Mouse (Mus musculus) brown adipose tissue, adult 24 weeks (tissue): ENCODE results near the gene Traf6. TPM values are rescaled to one million over a fixed set of nuclear protein-coding genes. Genes with fewer than 3 reads are reported as not detected.
A peak's percentile ranks its signal among the peaks of the same experiment; 100 is the strongest.
"Not testable (repeated sequence)": the region's sequence is repeated elsewhere in the genome, so short reads cannot be mapped to it uniquely, and the experiment has no call there.

Experiments
- H3K27ac ChIP-seq: fragments of 200-500 bp; replicated peaks from 2 replicates; pipeline ENCODE4 v1.5.1; 2012; ENCODE audit warnings: low read depth, mild to moderate bottlenecking, low read length
- H3K4me1 ChIP-seq: fragments of 200-500 bp; 2 replicates; pipeline ENCODE4 v1.6.1; 2012; ENCODE audit warnings: low read length, mixed read lengths; ENCODE audit not compliant: control insufficient read depth, insufficient read depth, insufficient read length
- H3K4me3 ChIP-seq: fragments of 200-500 bp; 2 replicates; pipeline ENCODE4 v1.5.1; 2012; ENCODE audit warnings: low read depth, mild to moderate bottlenecking, low read length, moderate library complexity; ENCODE audit not compliant: insufficient read depth
- polyA plus RNA-seq: library from polyadenylated mRNA; stranded (reverse); fragments of >200 nt; gene quantifications from 2 replicates; pipeline ENCODE4 v1.2.4, GENCODE M21; 2012; ENCODE audit not compliant: missing spikeins, insufficient read depth, insufficient read length

Gene Traf6
- polyA plus RNA-seq, 1 experiment, result 7.1 TPM

DNA sequence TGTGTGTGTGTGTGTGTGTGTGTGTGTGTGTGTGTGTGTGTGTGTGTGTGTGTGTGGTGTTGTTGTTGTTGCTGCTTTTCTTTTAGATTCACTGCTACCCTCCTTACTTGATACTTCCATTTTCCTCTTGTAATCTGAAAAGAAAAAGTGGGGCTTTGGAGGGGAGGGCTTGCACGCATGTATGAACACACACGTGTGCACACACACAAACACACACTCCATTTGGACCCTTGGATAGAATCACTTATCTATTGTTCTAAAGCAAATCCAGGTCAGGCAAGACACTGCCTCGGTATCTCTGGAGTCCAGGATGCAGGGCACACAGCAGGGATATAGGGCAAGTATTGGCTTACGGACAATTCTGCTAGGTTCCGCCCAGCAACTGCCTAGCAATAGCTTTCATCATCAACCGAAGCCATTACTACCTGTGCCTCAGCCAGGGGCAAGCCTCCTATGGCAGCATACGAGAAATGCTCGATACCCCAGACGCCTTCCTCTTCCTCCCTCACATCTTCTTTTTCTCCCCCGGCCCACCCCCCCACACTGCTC, 45.2 kb downstream of the Traf6 start:
- Histone ChIP-seq H3K4me3 (no peak overlapping the region), H3K4me1 (no peaks in the 10 kb centered on the region), H3K27ac (no peak overlapping the region)

DNA sequence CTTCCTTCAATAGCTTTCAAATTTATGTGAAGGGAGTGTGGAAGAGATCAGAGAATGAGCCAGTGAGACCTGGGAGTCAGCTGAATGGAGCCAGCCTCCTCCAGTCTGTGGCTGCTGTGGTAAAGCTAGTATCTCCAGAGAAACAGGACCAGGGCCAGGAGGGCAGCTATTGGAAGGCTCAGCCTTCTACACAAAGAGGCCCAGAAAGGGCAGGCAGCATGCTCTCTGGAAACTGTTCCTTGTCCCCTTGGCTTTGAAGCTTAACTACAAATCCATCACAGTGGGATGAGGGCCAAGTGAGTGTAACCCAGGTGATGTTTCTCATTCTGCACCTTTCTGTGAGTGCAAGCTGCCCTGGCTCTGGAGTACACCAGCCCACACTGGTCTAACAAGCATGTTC, 49.6 kb downstream of the Traf6 start:
- Histone ChIP-seq H3K4me1 (no peaks in the 10 kb centered on the region; the same call in 1 of the 2 replicates), H3K27ac (no peak overlapping the region), H3K4me3 (no peak overlapping the region)

DNA sequence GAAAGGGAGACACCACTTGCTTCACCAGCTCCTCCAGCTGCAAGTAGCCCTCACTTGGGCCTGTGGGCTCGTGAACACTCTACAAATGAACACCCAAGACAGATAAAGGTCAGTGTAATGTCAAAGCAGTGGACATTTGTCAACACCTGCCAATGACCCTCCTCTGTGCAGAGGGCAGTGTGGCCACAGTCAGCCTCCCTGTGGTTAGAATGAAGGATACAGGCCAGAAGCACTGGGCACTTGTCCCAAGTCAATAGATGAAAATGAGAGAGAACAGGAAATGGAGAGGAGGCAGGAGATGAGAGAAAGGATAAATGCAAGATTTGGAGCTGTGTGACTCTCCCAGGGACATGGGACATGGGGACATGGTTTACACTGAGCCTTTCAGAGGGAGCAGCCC, 51.2 kb downstream of the Traf6 start:
- Histone ChIP-seq H3K27ac (no peak overlapping the region), H3K4me1 (peaks cover 7% of the 10 kb centered on the region), H3K4me3 (no peak overlapping the region)

DNA sequence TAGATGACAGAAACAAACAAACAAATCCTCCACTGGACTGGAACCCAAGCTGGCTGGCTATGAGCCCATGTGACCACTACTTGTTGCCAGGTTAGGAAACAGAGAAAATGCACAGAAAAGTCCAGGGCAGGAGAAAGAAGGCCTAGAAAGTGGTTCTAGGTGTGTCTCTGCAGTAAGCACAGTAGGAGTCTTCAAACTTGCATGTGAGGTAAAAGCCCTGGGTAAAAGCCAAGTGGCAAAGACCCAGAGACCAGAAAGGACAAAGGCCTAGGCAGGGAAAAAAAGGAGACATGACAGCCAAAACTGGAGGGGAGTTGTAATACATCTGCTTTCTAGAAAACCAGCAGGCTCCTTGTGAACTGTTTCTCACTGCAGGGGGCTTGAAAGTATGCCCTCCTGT, 52.7 kb downstream of the Traf6 start:
- H3K27ac ChIP-seq, result no peak overlapping the region

DNA sequence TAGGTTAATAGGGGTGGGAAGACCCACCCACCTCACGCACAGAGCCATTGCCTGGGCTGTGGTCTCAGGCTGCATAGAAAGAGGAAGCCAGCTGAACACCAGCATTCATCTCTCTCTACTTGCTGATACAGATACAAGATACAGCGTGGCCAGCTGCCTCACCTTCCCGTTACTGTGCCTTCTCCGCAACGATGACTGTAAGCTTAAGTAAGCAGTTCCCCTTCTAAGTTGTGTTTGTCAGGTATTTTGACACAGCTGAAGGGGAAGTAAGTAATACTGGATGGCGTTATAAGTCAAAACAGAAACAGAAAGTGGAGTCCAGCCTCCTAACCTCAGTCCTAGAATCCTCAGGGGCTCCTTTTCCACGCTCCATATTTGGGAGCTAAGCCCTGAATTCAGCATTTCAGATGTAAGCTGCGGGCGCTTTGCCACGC, 54.6 kb downstream of the Traf6 start:
- H3K27ac ChIP-seq, result no peak overlapping the region
- peaks cover 8% of the 10 kb centered on the region for H3K4me1 ChIP-seq

More for the DNA sequence above, 52.7 kb downstream of the Traf6 start:
- H3K4me1 ChIP-seq, result peaks cover 8% of the 10 kb centered on the region
- H3K4me3 ChIP-seq, result no peak overlapping the region

DNA sequence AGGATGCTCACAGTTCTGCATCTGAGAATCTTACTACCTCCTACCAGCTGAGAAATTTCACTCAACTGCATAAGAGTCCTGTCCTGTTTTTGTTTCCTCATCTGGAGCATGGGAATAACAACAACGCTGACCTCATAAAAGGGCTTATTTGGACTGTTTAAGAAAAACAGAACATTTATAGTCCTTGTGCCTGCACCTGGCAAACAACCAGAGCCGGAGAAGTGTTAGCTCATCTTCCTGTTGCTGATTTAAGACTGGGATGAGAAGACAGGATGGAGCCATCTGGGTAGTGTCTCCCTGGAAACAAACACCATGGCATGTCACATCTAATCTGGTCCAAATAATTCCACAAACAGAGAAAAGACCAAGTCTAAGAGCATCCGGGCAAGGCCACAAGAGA, 55.3 kb downstream of the Traf6 start:
- Histone ChIP-seq H3K27ac (peak overlapping the region; percentile 44; the same call in 1 of the 2 replicates), H3K4me3 (no peak overlapping the region), H3K4me1 (peaks cover 8% of the 10 kb centered on the region)

More for the DNA sequence above, 54.6 kb downstream of the Traf6 start:
- no peak overlapping the region for H3K4me3 ChIP-seq

DNA sequence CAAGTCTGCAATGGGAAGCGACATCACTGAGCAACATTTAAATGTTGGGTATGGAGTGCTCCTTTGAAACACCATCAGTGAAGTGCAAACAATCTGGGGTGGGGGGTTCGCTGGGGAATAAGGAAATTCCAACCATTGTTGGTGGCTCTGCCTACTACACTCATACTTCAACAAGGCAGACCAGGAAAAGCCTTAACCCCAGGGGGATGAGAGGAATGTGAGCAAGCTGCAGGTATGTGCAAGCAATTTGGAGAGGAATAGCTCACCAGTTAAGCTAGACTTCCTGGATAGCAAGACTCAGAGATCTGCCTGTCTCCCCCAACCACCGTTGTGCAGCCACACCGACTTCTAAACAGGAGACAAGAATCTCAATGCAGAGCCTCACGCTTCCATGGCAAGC, 61.7 kb downstream of the Traf6 start:
- no peak overlapping the region for H3K27ac ChIP-seq
- no peaks in the 10 kb centered on the region for H3K4me1 ChIP-seq
- H3K4me3 ChIP-seq, result no peak overlapping the region

DNA sequence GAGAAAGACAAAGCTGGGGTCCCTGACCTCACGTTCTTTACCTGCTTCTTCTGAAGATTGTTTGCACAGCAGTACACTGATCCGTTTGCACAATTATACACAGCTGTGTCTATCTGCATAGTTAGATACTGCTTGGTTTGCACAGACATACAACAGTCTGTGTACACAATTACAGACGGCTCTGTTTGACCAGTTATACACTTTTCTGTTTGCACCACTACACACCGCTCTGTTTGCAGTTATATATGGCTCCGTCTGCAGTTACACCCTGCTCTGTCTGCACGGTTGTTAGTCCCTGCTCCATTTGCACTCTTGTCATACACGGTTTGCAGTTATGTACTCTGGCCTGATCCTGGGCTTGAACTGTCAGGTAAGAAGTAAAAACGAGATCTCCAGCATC, 63.4 kb downstream of the Traf6 start:
- Histone ChIP-seq H3K4me1 (no peaks in the 10 kb centered on the region), H3K27ac (no peak overlapping the region), H3K4me3 (no peak overlapping the region)

DNA sequence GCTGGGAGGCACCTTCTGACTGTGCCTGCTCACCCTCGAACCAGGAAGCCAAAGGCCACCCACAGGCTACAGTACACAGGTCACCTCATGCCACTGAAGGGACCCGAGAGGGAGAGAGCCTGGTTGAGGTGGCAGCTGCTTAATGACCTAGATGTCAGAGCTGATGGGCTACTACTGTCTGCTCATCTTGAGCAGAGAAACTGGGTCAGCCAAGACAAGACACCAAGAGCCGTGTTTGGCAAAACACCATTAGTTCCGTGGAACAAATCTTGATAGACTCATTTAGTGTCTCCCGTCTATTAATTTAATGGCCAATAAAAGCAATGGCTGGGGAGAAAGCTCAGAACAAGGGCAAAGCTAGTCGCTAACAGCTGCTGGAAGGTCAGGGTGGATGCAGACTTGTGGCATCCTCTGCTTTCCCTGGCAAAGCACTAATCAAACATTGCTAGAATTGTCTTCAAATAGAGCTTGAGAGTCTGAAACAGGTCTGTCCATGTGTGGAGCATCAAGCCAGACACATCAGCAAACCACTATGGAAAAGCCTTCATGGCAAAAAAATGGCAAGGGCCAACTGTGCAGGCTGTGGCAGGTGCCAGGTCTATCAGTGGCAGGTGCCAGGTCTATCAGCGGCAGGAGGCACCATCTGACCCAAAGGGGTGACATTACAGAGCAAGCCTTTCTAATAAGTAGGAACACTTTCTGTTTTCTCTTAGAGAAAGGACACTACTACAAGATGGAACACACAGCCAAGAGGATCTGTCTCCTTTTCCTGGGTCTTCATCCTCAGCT, 64.0 kb downstream of the Traf6 start:
- Histone ChIP-seq H3K4me3 (no peak overlapping the region), H3K27ac (no peak overlapping the region), H3K4me1 (no peaks in the 10 kb centered on the region)

DNA sequence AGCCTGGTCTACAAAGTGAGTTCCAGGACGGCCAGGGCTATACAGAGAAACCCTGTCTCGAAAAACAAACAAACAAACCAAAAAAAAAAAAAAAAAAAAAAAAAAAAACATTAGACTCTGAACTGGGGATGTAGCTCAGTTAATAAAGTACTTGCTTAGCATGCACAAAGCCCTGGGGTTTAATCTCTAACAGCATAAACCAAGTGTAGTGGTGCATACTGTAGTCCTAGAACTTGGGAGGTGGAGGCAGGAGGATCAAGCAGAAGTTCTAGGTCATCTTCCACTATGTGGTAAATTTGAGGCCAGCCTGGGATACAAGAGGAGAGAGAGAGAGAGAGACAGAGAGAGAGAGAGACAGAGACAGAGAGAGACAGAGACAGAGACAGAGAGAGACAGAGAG, 67.4 kb downstream of the Traf6 start:
- H3K27ac ChIP-seq, result peak overlapping the region; percentile 26; the same call in 1 of the 2 replicates
- not testable (repeated sequence) for H3K4me3 ChIP-seq, H3K4me1 ChIP-seq

DNA sequence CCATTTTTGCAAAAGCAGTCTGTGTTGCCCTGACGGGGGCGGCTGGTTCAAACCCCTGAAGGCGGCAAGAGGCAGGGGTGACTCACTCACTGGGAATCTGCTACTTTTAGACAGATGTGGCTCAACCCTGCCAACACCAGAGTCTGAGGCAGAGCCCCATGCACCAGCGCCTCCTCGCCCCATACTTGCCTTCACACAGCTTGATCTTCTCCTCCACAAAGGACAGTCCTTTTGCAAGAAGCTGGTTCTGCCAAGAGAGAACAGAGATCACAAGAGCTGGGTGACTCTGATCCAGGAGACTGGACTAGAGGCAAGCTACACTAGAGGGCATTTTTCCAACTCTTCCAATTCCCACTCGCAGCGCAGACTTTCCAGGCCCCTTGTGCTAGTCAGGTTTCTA, 68.3 kb downstream of the Traf6 start:
- H3K4me1 ChIP-seq, result no peaks in the 10 kb centered on the region
- H3K4me3 ChIP-seq, result no peak overlapping the region
- peak overlapping the region; percentile 54 for H3K27ac ChIP-seq

Other genes starting within 250 kb of the Traf6 start
- not detected in 2 replicates for gene Rag2, start 53.7 kb upstream of the Traf6 start, polyA plus RNA-seq
- gene Rag1, start 28.9 kb upstream of the Traf6 start, polyA plus RNA-seq, result not detected in 2 replicates
- gene B230118H07Rik, start 28.9 kb upstream of the Traf6 start, polyA plus RNA-seq, result 140 and 164 TPM in 2 replicates
- 1.2 and 1.7 TPM in 2 replicates for gene Prr5l, start 204.6 kb downstream of the Traf6 start, polyA plus RNA-seq
- gene Commd9, start 207.8 kb downstream of the Traf6 start, polyA plus RNA-seq, result 33.1 and 39.2 TPM in 2 replicates